Mouse (Mus musculus) heart, adult 2 months (tissue): ENCODE data around the gene Igtp.

Source experiments
- CTCF ChIP-seq: fragments of 200-600 bp; IDR thresholded peaks from 2 replicates; pipeline ENCODE4 v1.8.1; 2022; ENCODE audit warnings: antibody characterized with exemption, mild to moderate bottlenecking, moderate library complexity
- EP300 ChIP-seq: fragments of 200-500 bp; IDR thresholded peaks from 2 replicates; pipeline ENCODE4 v1.6.1; 2011; ENCODE audit warnings: low read depth, low read length, control low read depth; ENCODE audit not compliant: insufficient read depth
- POLR2A ChIP-seq: fragments of 200-500 bp; IDR thresholded peaks from 2 replicates; pipeline ENCODE4 v1.6.1; 2011; ENCODE audit warnings: mild to moderate bottlenecking, low read depth, low read length, control low read depth; ENCODE audit not compliant: insufficient read depth

GRCm38 (mm10) chr11:58226425-58226824, 27.1 kb downstream of the Igtp start:
- TF ChIP-seq CTCF: no peak
- no peak for TF ChIP-seq POLR2A
- no peak for TF ChIP-seq EP300
